Mouse (Mus musculus): ENCODE data around the gene Gm17720. TPM values are rescaled to one million over a fixed set of nuclear protein-coding genes. Genes with fewer than 3 reads are reported as not detected.
"Not testable (repeated sequence)": the region's sequence is repeated elsewhere in the genome, so short reads cannot be mapped to it uniquely, and the experiment has no call there.

Gm17720 gene
- polyA plus RNA-seq, 1 experiment from 2014 or later, result not detected

DNA sequence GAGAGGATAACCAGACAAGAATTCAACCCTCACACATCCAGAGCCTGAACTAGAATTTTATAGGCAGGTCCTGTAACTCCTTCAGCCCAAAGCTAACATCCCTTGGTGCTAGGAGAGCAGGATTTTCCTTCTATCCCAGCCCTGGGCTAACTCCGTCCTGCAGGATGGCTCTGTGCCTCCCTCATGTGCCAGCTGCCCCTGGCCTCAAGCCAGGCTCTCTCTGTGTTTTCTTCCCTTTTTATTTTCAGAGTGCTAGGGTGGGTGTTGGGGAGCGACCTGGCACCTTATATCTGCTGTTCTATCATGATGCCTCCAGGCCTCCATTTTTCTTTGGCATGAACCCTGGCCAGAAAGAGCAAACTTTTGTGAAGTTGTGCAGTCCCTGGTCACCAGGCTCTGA, 66.4 kb downstream of the Gm17720 start:
- WGBS, result 78% methylated on average over 2 of the region's 2 CpGs
- no peak for ATAC-seq (replicated peaks; ENCODE audit: insufficient number of reproducible peaks, low FRiP score, low TSS enrichment, low read depth)
- H3K9ac ChIP-seq (replicated peaks; ENCODE audit: low read length), result no peak overlapping the region
- no peak overlapping the region for H3K4me2 ChIP-seq (ENCODE audit: low read depth, low read length)
- DNase-seq (ENCODE audit: low spot score), result no peak
- H3K9me3 ChIP-seq (replicated peaks; ENCODE audit: control insufficient read depth, low read length), result no peaks in the 10 kb centered on the region
- no peaks in the 10 kb centered on the region for H3K4me1 ChIP-seq (ENCODE audit: control insufficient read depth, insufficient read depth, low read length)
- H3K27ac ChIP-seq (replicated peaks; ENCODE audit: low read depth, low read length), result no peak overlapping the region
- H3K36me3 ChIP-seq (replicated peaks; ENCODE audit: control insufficient read depth, insufficient read depth, low read depth, low read length), result no peaks in the 10 kb centered on the region
- no peak overlapping the region for H3K4me3 ChIP-seq (ENCODE audit: low read depth, low read length)
- H3K27me3 ChIP-seq (ENCODE audit: control insufficient read depth, insufficient read depth, low read length), result no peaks in the 10 kb centered on the region

- Histone ChIP-seq H3K27me3 (ENCODE audit: control insufficient read depth, insufficient read depth, low read length) (no peaks in the 10 kb centered on the region), H3K4me3 (ENCODE audit: low read depth, low read length) (no peak overlapping the region), H3K9me3 (replicated peaks; ENCODE audit: control insufficient read depth, low read length) (no peaks in the 10 kb centered on the region), H3K36me3 (replicated peaks; ENCODE audit: control insufficient read depth, insufficient read depth, low read depth, low read length) (no peaks in the 10 kb centered on the region), H3K4me1 (ENCODE audit: control insufficient read depth, insufficient read depth, low read length) (no peaks in the 10 kb centered on the region), H3K9ac (replicated peaks; ENCODE audit: low read length) (no peak overlapping the region), H3K4me2 (ENCODE audit: low read depth, low read length) (no peak overlapping the region), H3K27ac (replicated peaks; ENCODE audit: low read depth, low read length) (no peak overlapping the region)
- ATAC-seq (replicated peaks; ENCODE audit: insufficient number of reproducible peaks, low FRiP score, low TSS enrichment, low read depth) (no peak), DNase-seq (ENCODE audit: low spot score) (no peak)
- WGBS, result 50% methylated on average over 4 of the region's 4 CpGs
These were observed 68.2 kb downstream of the Gm17720 start for GRCm38 (mm10) chr8:110034331-110034730.

- DNase-seq (ENCODE audit: low spot score), result peak; percentile 17
- H3K36me3 ChIP-seq (replicated peaks; ENCODE audit: control insufficient read depth, insufficient read depth, low read depth, low read length); H3K4me1 ChIP-seq (ENCODE audit: control insufficient read depth, insufficient read depth, low read length); H3K9me3 ChIP-seq (replicated peaks; ENCODE audit: control insufficient read depth, low read length); H3K27ac ChIP-seq (replicated peaks; ENCODE audit: low read depth, low read length); H3K4me2 ChIP-seq (ENCODE audit: low read depth, low read length); ATAC-seq (replicated peaks; ENCODE audit: insufficient number of reproducible peaks, low FRiP score, low TSS enrichment, low read depth); H3K4me3 ChIP-seq (ENCODE audit: low read depth, low read length); H3K9ac ChIP-seq (replicated peaks; ENCODE audit: low read length); H3K27me3 ChIP-seq (ENCODE audit: control insufficient read depth, insufficient read depth, low read length): not testable (repeated sequence)
- WGBS, result 26% methylated on average over 8 of the region's 8 CpGs
These were observed 68.8 kb downstream of the Gm17720 start for GRCm38 (mm10) chr8:110033771-110034170.

Other genes starting within 250 kb of the Gm17720 start
- gene Phlpp2, start 234.2 kb downstream of the Gm17720 start, polyA plus RNA-seq (2014; fragmentation: Nextera tagmentation; extraction: Ambion mirVana), result 2.4 and 2.8 TPM in 2 replicates
- gene Marveld3, start 140.6 kb downstream of the Gm17720 start, polyA plus RNA-seq (2014; fragmentation: Nextera tagmentation; extraction: Ambion mirVana), result 0.43 and 0.65 TPM in 2 replicates
- not detected in 2 replicates for gene Tat, start 112.3 kb downstream of the Gm17720 start, polyA plus RNA-seq (2014; fragmentation: Nextera tagmentation; extraction: Ambion mirVana)
- gene Chst4, start 63.0 kb downstream of the Gm17720 start, polyA plus RNA-seq (2014; fragmentation: Nextera tagmentation; extraction: Ambion mirVana), result not detected in 2 replicates
- gene Zfp612, start 23.0 kb downstream of the Gm17720 start, polyA plus RNA-seq (2014; fragmentation: Nextera tagmentation; extraction: Ambion mirVana), result 8.9 and 9.4 TPM in 2 replicates
- not detected in 2 replicates for gene Gm21964, start 1.5 kb downstream of the Gm17720 start, polyA plus RNA-seq (2014; fragmentation: Nextera tagmentation; extraction: Ambion mirVana)
- 5.0 and 6.6 TPM in 2 replicates for gene Calb2, start 65.5 kb upstream of the Gm17720 start, polyA plus RNA-seq (2014; fragmentation: Nextera tagmentation; extraction: Ambion mirVana)
- 10.0 and 10.8 TPM in 2 replicates for gene Cmtr2, start 112.9 kb upstream of the Gm17720 start, polyA plus RNA-seq (2014; fragmentation: Nextera tagmentation; extraction: Ambion mirVana)
- 0.17 TPM in 1 of 2 replicates, not detected in the other for gene Hydin, start 164.2 kb upstream of the Gm17720 start, polyA plus RNA-seq (2014; fragmentation: Nextera tagmentation; extraction: Ambion mirVana)

Data from embryonic facial prominence, embryonic 11.5 days (tissue).